Mouse (Mus musculus): ENCODE measurements around the gene Ramp2.

DNA sequence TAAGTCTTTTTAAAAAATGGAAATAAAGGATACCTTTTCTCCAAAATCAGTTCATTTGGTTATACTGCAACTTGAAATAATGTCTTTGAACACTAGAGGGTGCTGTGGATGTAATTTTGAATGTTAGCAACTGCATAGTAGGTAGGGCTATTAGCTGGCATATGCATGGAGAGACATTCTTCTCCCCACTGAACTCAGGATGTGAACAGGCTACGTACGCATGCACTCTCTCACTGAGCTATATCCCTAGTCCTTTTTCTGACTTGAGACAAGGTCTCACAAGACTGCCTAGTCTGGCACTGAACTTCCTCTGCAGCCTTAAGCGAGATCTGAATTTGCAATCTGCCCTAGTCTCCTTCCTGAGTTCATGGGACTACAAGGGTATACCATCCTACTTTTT lies 33.9 kb upstream of the Ramp2 start:
- TF ChIP-seq POLR2A (IDR thresholded peaks at IDR 0.05; ENCODE audit: low read depth, low read length): no peak
- peak; percentile 30; the same call in 1 of the 2 replicates for TF ChIP-seq CTCF (conservative IDR thresholded peaks at IDR 0.05; ENCODE audit: insufficient read depth, insufficient read length, low read depth, low read length)

Measured in kidney, adult 2 months (tissue).